Mouse (Mus musculus) CD4-positive, CD25-positive, alpha-beta regulatory T cell, adult 2 months (primary cell): Measurements from ENCODE around the gene Ptpn6.
A peak's percentile ranks its signal among the peaks of the same experiment; 100 is the strongest.
"Not testable (repeated sequence)": the region's sequence is repeated elsewhere in the genome, so short reads cannot be mapped to it uniquely, and the experiment has no call there.

Experiments
- DNase-seq: peaks from one replicate; pipeline ENCODE4 v3.0.0-alpha.2; 2012; ENCODE audit warnings: low read depth, low spot score

Ptpn6 gene

DNA sequence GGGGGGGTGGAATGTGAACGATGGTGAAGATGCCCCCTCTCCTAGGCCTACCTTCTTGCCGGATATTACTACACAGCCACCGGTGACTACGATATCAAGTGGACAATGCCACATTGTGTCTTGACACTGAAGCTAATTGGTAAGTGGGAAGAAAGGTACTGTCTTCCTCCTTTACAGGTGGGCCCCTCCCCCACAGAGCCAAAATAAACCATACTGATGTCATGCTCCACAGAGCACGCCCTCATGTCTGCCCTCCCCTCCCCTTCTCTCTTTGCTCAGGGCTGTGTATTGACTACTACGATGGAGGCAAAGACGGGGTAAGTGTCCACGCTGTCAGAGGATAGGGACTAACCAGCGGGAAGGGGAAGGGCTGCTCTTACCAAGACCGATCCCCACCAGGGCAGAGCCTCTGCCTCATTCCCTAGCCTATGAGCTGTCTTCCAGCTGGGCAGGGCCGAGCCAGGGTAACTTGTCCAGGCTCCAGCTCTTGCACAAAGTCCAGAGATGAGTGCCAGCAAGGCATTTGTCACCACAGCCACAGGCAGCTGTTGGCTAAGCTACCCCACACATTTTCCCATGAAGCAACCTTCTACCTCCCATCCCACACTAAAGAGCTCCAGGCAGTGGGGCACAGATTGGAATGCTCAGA, 38.4 kb downstream of the Ptpn6 start:
- no peak for DNase-seq

DNA sequence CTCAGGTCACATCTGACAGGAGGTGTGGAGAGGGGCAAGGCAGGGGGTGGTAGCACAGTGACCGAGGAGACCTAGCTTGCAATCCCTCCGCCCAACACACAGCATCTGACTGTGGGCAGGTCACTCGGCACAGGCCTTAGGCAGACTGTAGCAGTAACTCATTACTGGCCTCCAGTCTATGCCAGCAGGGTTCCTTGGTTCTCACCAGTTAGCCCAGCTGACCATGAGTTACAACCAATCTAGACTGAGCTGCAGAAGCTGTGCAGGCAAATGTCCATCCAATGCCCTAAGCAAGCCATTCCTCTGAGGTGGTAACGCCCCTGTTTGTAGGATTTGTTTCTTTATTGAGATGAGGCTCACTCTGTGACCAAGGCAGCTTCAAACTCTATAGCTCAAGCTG, 39.1 kb downstream of the Ptpn6 start:
- no peak for DNase-seq

DNA sequence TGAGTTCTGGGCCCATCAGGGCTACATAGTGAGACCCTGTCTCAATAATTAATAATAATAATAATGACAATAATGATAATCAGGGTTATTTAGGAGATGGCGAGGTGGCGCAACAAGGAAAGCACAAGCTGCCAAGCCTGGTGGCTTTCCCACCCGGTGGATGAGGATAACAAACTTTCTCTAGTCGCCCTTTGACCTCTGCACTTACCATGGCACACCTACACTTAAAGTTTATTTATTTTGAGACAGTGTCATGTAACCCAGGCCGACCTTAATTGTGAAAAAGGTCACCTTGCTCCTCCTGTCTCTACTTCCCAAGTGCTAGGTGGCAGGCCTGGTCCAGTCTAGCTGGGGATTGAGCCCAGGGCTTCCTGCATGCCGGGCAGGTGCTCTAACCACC, 39.8 kb downstream of the Ptpn6 start:
- DNase-seq, result no peak

DNA sequence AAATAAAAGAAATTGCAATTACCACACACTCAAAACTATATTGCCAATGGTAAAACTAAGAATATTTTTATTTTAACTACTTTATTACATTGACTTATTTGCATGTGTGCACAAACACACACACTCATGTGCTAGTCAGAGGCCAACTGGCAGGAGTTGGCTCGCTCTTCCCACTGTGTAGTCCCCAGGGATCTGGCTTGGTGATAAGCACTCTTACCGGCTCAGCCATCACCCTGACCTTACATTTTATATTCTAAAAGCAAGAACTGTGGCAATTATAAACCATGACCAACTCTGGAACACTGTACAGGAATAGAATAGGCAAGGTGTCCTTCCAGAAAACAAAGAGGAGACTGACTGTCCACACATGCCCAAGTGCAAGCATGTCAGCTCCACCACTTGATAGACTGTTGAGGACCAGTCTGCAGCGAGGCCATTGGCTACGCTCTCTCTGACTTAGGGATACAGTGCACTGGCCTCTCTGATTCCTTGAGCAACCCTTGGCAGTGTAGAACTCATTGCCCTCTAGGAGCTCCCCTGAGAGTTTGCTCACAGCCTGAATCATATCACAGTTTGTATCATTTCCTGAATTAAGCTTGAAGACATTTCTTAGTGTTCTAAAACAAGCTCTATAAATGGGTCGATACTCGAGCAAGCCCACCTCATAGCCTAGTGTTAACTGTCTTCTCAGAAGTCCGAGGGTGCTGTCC, 41.9 kb downstream of the Ptpn6 start:
- DNase-seq, result no peak

DNA sequence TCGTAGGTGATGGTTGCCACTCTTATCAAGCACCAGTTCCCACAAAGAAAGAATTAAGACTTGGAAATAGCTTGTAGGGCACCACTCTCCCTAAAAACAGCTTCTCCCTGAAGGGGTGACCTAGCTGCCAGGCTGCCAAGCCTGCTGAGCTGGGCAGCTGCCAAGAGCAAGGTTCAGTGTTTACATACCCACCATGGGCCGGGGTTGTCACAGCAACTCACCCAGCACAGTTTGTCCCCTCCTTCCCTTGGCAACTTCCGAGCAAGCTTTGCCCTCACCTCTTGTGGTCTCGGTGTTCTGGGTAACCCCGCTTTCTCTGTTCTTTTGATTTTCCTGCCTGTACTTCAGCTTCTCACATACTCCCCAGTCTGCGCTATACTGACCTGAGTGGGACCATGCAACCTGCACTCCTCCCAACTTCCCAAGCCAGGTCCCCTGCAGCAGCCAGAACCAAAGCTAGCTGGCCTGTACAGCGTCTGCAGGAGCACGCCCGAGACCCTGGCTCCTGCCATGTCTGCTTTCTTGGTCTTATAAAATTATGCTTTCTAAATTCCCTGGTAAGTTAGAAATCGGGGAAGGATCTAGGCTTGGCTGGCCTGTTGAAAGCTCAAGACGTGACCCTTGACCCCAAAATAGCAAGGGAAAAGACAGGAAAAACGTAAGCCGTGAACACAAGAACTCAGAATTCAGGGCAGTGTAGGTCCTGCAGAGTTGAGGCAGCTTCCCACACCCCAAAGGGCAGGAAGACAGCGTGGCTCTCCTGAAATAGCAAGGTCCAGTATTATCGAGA, 44.2 kb downstream of the Ptpn6 start:
- peak; percentile 63 for DNase-seq

DNA sequence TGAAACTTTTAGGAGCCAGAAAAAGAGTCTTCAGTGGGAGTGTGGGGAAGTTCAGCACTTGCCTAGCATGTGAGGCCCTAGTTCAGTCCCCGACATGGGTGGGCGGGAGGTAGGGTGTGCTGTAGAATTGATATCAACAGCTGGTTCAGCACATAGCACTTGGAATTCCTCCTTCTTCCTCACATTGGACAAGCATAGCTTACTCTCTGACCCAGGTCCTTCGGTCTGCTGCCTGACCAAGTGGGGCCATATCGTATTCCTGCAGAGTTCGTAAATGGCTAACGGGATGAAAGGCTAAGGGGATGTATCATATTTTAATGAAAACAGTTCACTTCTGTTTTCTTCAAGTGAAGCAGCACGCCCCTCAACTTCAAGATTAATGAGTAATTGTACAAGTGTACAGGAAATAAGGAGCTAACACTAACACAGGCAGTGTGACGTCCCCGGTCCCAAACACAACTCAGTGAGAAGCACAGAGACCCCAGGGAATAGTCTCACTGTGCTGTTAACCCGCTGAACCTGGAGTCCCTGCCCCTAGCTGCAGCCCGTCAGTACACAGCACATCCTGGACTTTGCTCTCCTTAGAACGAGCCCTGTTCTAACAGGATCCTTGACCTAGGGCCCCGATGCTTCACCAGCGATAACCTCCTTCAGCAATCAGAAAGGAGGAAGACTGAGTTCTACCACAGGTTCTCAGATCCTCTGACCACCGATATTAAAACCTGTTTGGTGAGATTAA, 45.1 kb downstream of the Ptpn6 start:
- no peak for DNase-seq

DNA sequence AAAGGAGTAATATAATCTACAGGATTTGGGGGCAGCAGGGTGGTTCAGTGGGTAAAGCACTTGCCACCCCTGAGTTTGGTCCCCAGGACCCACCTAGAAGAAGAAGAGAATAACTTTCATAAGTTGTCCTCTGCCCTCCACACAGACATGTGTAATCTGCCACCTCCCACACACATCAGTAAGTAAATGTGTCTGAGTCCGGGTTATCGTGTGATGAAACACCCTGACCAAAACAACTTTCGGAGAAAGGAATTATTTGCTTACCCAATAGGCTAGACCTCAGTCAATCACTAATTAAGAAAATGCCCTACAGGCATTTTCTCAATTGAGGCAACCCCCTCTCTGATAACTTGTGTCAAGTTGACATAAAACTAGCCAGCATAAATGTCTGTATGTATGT, 48.0 kb downstream of the Ptpn6 start:
- no peak for DNase-seq

DNA sequence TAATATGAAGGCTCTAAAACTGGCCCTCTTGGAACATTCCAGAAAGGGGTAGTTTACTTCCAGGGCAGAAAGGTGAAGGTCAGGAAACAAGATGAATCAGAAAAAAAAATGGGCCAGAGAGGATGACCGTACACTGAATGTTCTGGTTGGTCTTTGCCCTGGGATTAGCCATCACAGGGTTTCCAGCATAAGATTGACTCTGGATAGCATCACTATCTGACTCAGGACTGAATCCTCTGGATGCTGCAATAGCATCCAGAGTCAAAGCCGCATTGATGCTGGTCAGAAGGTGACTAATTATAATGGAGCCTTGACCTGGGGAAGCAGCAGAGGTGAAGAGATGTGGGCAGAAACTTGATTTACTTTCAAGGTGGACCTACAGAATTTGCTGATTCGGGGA, 49.5 kb downstream of the Ptpn6 start:
- DNase-seq, result no peak

DNA sequence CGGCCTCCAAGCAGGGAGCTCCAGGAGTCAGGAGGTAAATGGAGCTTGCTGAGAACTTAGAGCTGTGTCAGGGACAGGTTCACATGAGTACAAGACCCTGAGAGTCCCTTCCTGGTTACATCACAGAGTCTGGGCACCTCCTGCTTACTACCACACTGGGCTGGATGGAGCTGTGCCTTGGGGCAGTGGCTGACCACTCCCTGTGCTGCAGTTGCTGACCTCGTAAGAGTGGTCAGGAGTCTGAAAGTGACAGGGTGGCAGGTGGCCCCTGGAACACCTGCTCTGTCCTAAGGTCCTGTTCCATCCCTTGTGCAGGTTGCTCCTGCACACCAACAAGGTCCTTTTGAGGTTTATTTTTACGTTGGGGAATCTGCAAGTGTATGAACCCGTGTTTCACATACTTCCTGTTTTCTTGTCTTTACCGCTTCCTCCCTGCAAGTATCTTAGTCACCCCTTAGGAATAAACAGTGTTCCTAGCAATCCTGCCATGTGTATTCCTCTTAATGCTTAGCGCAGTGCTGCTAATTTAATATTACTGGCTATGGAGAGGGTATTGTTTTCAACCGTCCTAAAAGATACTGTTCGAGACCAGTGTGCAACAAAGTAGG, 50.3 kb downstream of the Ptpn6 start:
- DNase-seq, result no peak

DNA sequence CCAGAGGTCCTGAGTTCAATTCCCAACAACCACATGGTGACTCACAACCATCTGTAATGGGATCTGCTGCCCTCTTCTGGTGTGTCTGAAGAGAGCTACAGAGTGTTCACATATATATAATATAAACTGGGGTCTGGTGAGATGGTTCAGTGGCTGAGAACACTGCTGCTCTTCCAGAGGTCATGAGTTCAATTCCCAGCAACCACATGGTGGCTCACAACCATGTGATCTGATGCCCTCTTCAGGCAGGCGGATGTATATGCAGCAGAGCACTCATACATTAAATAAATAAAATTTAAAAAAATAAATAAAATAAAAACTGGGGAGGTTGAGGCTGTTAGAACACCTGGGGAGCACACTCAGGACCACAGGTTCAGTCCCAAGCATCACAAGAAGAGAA, 51.9 kb downstream of the Ptpn6 start:
- peak; percentile 29 for DNase-seq

DNA sequence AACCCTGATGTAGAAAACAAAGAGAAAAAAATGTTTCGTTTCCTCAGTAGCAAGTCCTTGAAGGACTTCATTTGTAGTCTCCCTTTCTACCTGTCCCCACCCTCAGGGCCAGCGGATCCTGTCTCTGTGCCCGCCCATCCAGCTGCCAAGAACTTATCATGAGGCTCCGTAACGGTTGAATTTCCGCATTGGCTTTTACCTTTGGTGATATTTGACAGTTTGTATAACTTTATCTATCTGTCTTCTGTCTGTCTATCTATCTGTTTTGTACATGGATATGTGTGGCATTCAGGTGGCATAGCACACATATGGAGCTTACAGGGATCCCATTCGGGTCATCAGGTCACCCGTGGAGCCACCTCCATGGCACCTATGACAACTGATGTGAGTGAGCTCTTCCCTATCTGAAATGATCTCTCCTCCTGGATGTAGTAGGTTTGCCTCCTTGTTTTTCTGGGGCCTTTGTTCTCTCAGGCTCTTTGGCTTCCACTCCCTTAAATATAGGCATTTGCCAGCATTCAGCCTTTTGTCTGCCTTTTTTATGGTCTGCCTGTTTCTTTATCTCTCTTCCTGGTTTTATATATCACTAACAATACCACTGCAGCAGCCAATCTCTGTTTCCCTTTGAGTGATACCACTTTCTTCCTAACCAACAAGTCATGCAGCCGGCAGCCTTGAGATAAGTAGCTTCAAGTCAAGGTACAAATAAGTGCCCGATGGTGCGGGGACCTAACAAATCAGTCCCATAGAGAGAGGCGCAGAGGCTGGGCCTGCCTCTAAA, 52.7 kb downstream of the Ptpn6 start:
- no peak for DNase-seq

DNA sequence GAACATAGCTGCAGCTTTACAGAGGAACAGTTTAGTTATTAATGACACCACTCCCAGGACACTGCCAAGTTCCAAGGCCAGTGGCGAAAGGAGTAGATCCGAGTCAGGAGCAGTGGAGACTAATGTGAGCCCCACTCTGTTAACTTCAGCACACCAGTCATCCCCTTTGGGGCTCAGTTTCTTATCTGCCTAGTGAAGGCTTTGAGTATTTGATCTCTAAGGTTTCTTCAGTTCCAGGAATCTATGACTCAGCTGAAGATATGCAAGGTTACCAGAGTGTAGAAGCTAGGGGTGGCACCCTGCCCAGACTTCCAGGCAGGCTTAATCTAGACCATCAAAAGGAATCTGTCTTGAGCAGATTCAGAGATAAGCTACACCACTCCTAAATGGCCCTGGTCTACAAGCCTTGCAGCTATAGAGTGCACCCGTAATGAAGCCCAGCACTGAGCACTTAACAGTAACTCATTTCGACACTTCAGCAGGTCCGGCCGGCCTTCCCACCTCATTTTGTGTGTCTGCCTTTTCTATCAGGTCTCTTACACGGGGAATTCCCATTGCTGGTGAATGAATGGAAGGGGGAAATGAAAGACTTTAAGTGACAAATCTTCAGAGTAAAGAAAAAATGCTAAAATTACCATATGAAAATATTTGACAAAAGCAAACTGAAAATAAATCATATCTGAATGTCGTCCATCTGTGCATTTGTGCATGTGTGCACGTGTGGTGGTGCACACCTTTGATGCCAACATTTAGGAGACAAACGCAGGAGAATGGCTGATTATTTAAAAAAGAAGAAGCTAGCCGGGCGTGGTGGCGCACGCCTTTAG, 54.7 kb downstream of the Ptpn6 start:
- no peak for DNase-seq

DNA sequence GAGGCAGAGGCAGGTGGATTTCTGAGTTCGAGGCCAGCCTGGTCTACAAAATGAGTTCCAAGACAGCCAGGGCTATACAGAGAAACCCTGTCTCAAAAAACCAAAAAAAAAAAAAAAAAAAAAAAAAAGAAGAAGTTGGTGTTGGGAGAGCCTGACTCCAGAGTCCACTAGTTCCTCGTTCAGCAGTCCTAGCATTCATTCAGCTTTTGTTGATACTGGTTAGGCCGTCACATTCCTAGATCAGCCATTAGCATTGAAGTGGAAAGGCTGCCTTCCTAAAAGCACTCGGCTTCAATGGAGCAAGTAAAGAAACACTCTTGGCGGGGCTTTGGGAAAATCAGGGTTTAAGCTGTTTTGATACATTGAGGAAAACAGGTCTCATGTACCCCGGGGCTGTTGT, 56.2 kb downstream of the Ptpn6 start:
- DNase-seq, result not testable (repeated sequence)

DNA sequence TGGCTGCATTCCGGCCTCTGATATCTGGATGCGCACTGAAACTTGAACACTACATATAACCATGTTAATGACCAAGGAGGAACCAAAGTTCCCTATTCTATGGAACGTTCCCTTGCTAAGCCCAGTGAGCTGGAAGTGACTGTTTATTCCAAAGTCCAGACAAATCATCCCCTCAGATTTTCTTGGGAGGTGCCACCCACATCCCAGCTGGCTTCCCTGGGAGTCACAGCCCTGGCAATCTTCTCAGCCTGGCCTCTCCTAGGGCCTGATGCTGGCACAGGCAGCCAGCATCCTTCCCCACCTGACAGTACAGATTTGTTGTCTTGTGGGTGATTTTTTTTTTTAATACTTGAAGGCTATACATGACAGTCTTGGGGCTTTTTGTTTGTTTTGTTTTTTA, 59.0 kb downstream of the Ptpn6 start:
- DNase-seq, result no peak

DNA sequence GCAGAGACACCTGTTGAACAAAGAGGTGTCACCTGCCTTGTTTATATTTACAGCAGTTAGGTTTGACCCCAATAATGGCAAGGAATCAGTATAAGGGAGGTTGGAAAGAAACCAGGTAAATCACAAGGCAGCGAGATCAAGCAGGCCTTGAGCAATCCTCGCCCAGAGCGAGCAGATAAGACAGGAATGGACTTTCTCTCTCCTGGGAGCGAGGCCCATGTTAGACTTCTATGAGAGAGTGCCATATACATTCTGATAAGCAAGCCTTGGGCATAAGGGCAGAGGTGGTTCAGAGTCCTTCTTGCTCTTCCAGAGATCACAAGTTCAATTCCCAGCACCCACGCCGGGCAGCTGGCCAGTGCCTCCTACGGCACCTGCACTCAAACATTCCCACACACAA, 59.7 kb downstream of the Ptpn6 start:
- no peak for DNase-seq

DNA sequence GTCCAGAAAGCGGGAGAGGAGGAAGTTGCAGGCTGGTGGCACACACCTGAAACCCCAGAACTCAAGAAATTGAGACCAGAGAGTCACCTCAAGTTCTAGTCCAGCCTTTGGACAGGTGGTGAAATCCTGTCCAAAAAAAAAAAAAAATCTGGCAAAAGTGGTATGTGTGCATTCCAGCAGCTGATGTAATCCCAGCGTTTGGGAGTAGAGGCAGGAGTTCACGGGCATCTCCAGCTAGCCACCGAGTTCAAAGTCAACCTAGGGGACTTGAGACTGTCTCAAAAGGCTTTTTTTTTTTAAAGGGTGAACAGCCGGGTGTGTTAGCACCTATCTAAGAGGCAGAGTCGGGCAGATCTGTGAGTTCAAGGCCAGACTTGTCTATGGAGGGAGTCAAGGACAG, 62.3 kb downstream of the Ptpn6 start:
- DNase-seq, result no peak

DNA sequence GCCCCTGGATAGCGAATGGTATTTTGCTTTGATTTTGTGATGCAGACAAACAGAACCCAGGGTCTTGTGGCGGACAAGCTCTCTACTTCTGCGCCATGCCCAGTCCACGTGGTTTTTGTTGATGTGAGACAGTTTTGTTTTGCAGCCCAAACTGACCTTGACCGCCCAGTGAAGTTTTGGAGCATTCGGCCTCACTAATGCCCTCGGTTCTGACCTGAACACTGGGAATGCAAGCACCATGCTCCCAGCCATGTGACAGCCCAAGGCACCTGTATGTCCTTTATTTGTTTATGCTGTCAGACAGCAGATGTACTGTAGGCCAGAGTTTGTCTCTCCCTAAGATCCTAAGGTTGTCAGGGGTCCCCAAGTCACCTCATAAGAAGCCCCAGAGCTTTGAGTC, 63.9 kb downstream of the Ptpn6 start:
- no peak for DNase-seq

DNA sequence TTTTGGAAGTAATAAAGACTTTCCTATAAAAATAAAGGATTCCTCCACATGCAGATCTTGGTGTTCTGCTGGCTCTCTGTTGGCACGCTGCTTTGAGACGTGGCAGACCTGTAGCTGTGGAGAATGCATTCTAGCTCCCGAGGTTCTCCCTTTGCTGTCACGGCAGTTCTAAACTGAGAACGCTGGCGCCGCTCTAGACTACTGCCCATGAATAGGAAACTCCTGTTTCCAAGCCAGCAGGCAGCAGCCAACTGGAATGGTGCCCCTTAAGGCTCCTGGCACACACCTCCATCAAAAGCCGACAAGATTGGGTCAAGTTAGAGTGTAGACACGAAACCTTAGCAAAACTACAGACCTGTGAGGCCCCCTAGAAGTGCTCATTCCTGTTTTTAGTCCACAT, 64.9 kb downstream of the Ptpn6 start:
- no peak for DNase-seq

DNA sequence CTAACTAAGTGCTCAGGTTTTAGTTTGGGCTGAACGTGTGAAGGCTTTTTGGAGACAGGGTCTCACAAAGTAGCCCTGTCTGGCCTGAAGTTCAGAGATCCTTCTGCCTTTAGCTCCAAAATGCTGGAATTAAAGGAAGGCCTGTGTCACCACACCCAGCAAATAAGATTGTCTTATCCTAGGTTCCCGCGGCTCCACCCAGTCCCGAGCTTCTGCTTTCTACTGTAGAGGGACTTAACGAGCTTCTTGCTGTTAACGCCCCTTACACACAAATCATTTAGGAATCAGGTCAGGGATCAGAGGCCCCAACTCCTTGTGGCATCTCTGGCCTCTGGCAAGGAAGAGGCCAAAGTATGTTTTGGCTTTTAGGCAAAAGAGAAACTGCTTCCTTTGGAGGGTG, 66.4 kb downstream of the Ptpn6 start:
- no peak for DNase-seq
